Mouse (Mus musculus) adrenal gland, adult (tissue): Measurements from ENCODE around the gene Coq7.

Source experiments
- DNase-seq, 2 experiments: peaks; one replicate each; pipeline ENCODE4 v3.0.0; 2022 to 2023; ENCODE audit warnings: low spot score in 1 of 2; ENCODE audit not compliant: inconsistent age in 2 of 2

Gene Coq7

GRCm38 (mm10) chr7:118462818-118463762 is 70.1 kb downstream of the Coq7 start:
- peak in 1 of 2 experiments; percentile 34 for DNase-seq

DNA sequence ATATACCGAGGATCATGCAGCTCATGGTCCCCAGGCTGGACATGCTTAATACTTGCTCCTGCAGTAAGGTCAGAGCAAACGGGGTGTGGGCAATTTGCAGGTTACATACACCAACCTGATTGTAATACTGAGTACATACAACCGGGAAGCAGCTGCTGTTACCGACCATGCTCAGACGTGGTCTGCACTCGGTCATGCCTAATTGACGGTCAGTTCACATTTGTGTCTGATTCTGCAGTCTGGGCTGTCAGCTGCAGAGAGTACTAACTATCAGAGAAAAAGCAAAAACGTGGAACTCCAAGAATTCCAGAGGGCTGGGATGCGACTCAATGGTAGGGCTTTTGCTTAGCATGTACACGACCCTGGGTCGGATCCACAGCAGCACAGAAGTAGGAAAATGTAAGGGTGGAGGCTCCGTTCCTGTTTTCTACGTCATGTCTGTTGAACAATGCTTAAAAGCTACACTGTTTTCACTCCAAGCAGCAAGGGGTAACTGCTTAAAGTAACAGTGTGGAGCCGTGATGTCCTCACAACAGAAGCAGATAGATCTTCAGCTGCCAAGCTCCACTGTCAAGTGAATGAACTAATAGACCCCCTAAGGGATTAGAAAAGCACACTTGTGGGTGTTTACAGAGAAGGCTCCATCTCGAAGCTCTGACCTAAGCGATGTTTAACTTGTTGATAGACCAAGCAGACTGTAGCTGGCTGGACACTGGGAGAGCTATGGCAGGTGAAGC is 71.6 kb downstream of the Coq7 start:
- no peak for DNase-seq
